Comparison of ENCODE assay signal across 9 mouse cellular contexts in the genomic region with DNA sequence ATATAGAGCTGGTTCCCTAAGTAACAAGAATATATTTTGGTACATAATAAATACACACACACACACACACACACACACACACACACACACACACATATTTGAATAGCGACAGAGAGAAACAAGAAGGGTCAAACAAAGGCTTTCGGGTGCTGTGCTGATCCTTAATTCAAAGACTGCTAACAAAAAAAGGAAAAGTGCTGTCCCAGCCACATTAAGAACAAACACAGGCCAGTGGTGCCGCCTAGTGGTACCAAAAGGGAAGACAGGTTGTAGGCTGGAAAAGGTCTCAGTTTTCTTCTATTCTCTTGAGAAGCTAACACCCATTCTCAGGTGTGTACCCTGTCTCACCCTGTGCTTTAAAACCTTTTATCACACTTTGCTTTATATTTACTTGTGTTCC.
DNase-seq lines count a peak whose midpoint lies in the region; ATAC-seq and TF ChIP-seq lines count a peak whose summit lies in the region.
"Had no signal": no experiment of that assay in that cellular context is flagged by ENCODE, and none has a peak within 500 bp of the region (broad histone marks: within the 10 kb centered on the region; RNA-seq: fewer than 3 reads in every experiment).

No protein-coding gene starts in this region.

- H3K4me2 ChIP-seq in hindbrain, postnatal 0 days (ENCODE audit: low read depth, low read length) = no peak overlapping the region
- H3K4me2 ChIP-seq in liver, embryonic 13.5 days = no peak overlapping the region
- H3K4me2 ChIP-seq: heart, embryonic 13.5 days had no signal

- no peaks in the 10 kb centered on the region for H3K9me3 ChIP-seq in embryonic facial prominence, embryonic 10.5 days
- H3K9me3 ChIP-seq in hindbrain, postnatal 0 days (ENCODE audit: low read length) = no peaks in the 10 kb centered on the region
- H3K9me3 ChIP-seq in liver, embryonic 13.5 days (replicated peaks) = no peaks in the 10 kb centered on the region
- H3K9me3 ChIP-seq: heart, embryonic 13.5 days had no signal

- H3K27me3 ChIP-seq in embryonic facial prominence, embryonic 10.5 days (replicated peaks; ENCODE audit: low read depth, poor library complexity, severe bottlenecking) = no peaks in the 10 kb centered on the region
- no peaks in the 10 kb centered on the region for H3K27me3 ChIP-seq in hindbrain, postnatal 0 days (ENCODE audit: insufficient read depth, low read length)
- no peaks in the 10 kb centered on the region for H3K27me3 ChIP-seq in liver, embryonic 13.5 days
- H3K27me3 ChIP-seq: heart, embryonic 13.5 days had no signal

- TF ChIP-seq CTCF in hindbrain, postnatal 0 days (IDR thresholded peaks at IDR 0.05; ENCODE audit: low read depth) = peak; percentile 89

- 7% methylated on average over 3 of the region's 3 CpGs for WGBS in embryonic facial prominence, embryonic 10.5 days
- WGBS in hindbrain, postnatal 0 days = 5% methylated on average over 3 of the region's 3 CpGs
- WGBS in liver, embryonic 13.5 days (ENCODE audit: insufficient replicate concordance) = 0% methylated on average over 3 of the region's 3 CpGs

- peak; percentile 59 for DNase-seq in layer of hippocampus, adult 11-12 months (ENCODE audit: low spot score)
- no peak for DNase-seq in layer of hippocampus, adult 9-10 months (ENCODE audit: low spot score)
- DNase-seq in adrenal gland, adult 18-20 months (ENCODE audit: low spot score in 2 of 2) = peak; percentile 45 to 50
- DNase-seq in embryonic facial prominence, embryonic 10.5 days (ENCODE audit: low spot score) = peak; percentile 68
- peak; percentile 73 for DNase-seq in hindbrain, postnatal 0 days (ENCODE audit: low spot score)
- peak; percentile 35 for DNase-seq in liver, embryonic 13.5 days
- DNase-seq in retina, adult 2 months (ENCODE audit: low read depth, low spot score) = peak; percentile 15
- peak; percentile 8 for DNase-seq in yolk sac, embryonic 10.5 days (ENCODE audit: low spot score)

- H3K4me3 ChIP-seq in embryonic facial prominence, embryonic 10.5 days = no peak overlapping the region
- no peak overlapping the region for H3K4me3 ChIP-seq in hindbrain, postnatal 0 days (ENCODE audit: low read length)
- no peak overlapping the region for H3K4me3 ChIP-seq in liver, embryonic 13.5 days (replicated peaks)
- H3K4me3 ChIP-seq: heart, embryonic 13.5 days had no signal

- no peak overlapping the region for H3K27ac ChIP-seq in embryonic facial prominence, embryonic 10.5 days (replicated peaks)
- H3K27ac ChIP-seq in hindbrain, postnatal 0 days = no peak overlapping the region
- H3K27ac ChIP-seq in liver, embryonic 13.5 days = no peak overlapping the region
- H3K27ac ChIP-seq: heart, embryonic 13.5 days had no signal

- no peak for ATAC-seq in hindbrain, postnatal 0 days
- ATAC-seq in liver, embryonic 13.5 days (ENCODE audit: low read depth) = no peak

- H3K36me3 ChIP-seq in embryonic facial prominence, embryonic 10.5 days (replicated peaks) = no peaks in the 10 kb centered on the region
- H3K36me3 ChIP-seq in hindbrain, postnatal 0 days (ENCODE audit: insufficient read depth, low read length) = no peaks in the 10 kb centered on the region
- H3K36me3 ChIP-seq in liver, embryonic 13.5 days = no peaks in the 10 kb centered on the region
- H3K36me3 ChIP-seq: heart, embryonic 13.5 days had no signal

- H3K4me1 ChIP-seq in embryonic facial prominence, embryonic 10.5 days = peaks cover 14% of the 10 kb centered on the region
- no peaks in the 10 kb centered on the region for H3K4me1 ChIP-seq in hindbrain, postnatal 0 days (ENCODE audit: insufficient read depth, low read length)
- peaks cover 17% of the 10 kb centered on the region; the same call in 1 of the 2 replicates for H3K4me1 ChIP-seq in liver, embryonic 13.5 days (replicated peaks)
- H3K4me1 ChIP-seq: heart, embryonic 13.5 days had no signal

- no peak overlapping the region for H3K9ac ChIP-seq in hindbrain, postnatal 0 days (replicated peaks; ENCODE audit: low read length)
- no peak overlapping the region for H3K9ac ChIP-seq in liver, embryonic 13.5 days
- H3K9ac ChIP-seq: heart, embryonic 13.5 days had no signal
